Mouse (Mus musculus): Measurements from ENCODE around the gene Actl11. TPM values are rescaled to one million over a fixed set of nuclear protein-coding genes. Genes with fewer than 3 reads are reported as not detected.

Actl11 gene
- polyA plus RNA-seq, 1 experiment = not detected

DNA sequence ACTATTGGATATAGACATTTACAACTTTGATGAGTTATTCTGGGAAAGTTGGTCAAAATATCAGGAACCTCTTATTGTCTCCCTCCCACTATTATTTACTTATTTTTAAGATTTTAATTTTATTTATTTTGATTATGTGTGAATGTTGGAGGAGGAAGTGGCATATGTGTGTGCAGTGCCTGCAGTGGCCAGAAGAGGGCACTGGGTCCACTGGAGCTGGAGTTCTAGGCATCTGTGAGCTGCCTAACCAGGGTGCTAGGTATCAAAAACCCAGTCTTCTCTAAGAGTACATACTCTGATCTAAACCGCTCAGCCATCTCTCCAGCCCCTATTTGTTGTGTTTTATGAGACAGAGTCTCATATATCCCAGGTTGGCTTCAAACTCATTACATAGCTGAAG lies 37.2 kb upstream of the Actl11 start:
- Histone ChIP-seq H3K4me3 (ENCODE audit: insufficient read depth, poor library complexity, severe bottlenecking) (no peak overlapping the region), H3K79me2 (ENCODE audit: control insufficient read depth, insufficient read depth) (no peaks in the 10 kb centered on the region), H3ac (ENCODE audit: control insufficient read depth, insufficient read length, low read depth) (no peak overlapping the region), H3K36me3 (ENCODE audit: control insufficient read depth, insufficient read depth) (no peaks in the 10 kb centered on the region), H3K27me3 (ENCODE audit: control insufficient read depth, insufficient read depth, insufficient read length) (no peaks in the 10 kb centered on the region), H3K79me3 (ENCODE audit: low read depth) (no peaks in the 10 kb centered on the region)
- no peak for TF ChIP-seq MYOD1 (IDR thresholded peaks at IDR 0.05; ENCODE audit: control insufficient read depth, insufficient read length, low read depth)
- TF ChIP-seq USF1 (IDR thresholded peaks at IDR 0.05; ENCODE audit: low read depth) = no peak
- no peak for TF ChIP-seq MYOG (IDR thresholded peaks at IDR 0.05; ENCODE audit: control insufficient read depth, extremely low read depth, insufficient read length)
- TF ChIP-seq CEBPB (IDR thresholded peaks at IDR 0.05; ENCODE audit: low read depth) = no peak
- TF ChIP-seq FOSL1 (IDR thresholded peaks at IDR 0.05; ENCODE audit: insufficient read depth, low read length, poor library complexity, severe bottlenecking) = no peak
- TF ChIP-seq CTCF (IDR thresholded peaks at IDR 0.05; ENCODE audit: control insufficient read depth, insufficient read depth, insufficient read length) = no peak
- no peak for TF ChIP-seq MAX (IDR thresholded peaks at IDR 0.05)

DNA sequence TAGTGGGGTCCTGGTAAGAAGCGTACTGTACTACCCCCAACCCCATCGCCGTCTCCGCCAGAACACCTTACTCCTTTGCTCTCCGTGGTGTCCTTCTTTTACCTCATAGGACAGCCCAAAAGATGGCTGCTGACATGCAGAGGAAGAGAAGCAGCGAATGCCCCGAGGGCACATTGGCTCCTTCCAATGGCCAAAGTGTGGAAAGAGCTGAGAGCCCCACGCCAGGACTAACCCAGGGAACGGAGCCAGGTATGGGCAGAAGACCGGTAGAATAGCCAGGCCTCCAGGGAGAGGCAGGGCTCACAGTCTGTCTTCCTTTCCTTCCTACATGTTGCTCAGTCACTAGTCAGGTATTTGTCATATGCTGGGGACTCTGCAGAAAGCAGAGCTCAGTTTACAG lies 29.7 kb upstream of the Actl11 start:
- Histone ChIP-seq H3K79me2 (ENCODE audit: control insufficient read depth, insufficient read depth) (no peaks in the 10 kb centered on the region), H3K4me3 (ENCODE audit: insufficient read depth, poor library complexity, severe bottlenecking) (no peak overlapping the region), H3K36me3 (ENCODE audit: control insufficient read depth, insufficient read depth) (no peaks in the 10 kb centered on the region), H3K79me3 (ENCODE audit: low read depth) (no peaks in the 10 kb centered on the region), H3K27me3 (ENCODE audit: control insufficient read depth, insufficient read depth, insufficient read length) (no peaks in the 10 kb centered on the region), H3ac (ENCODE audit: control insufficient read depth, insufficient read length, low read depth) (no peak overlapping the region)
- TF ChIP-seq MYOG (IDR thresholded peaks at IDR 0.05; ENCODE audit: control insufficient read depth, extremely low read depth, insufficient read length) (no peak), MYOD1 (IDR thresholded peaks at IDR 0.05; ENCODE audit: control insufficient read depth, insufficient read length, low read depth) (no peak), CTCF (IDR thresholded peaks at IDR 0.05; ENCODE audit: control insufficient read depth, insufficient read depth, insufficient read length) (no peak), USF1 (IDR thresholded peaks at IDR 0.05; ENCODE audit: low read depth) (no peak), FOSL1 (IDR thresholded peaks at IDR 0.05; ENCODE audit: insufficient read depth, low read length, poor library complexity, severe bottlenecking) (no peak), MAX (IDR thresholded peaks at IDR 0.05) (no peak)

DNA sequence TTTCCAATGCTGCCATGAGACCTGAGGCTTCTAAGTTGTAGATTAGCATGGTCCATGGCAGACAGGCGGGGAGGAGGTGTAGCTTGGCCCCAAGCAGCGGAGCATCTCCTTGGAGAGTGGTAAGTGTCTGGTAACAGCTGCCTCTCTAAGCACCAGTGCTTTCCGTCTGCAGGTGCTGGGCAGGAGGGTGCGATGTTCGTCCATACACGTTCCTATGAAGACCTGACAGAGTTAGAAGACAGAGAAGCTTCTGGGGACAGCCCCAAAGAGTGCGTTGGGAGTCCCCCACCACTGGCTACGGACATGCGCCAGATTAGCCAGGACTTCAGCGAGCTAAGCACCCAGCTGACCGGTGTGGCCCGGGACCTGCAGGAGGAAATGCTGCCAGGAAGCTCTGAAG lies 28.4 kb upstream of the Actl11 start:
- H3ac ChIP-seq (ENCODE audit: control insufficient read depth, insufficient read length, low read depth) = no peak overlapping the region
- TF ChIP-seq MYOD1 (IDR thresholded peaks at IDR 0.05; ENCODE audit: control insufficient read depth, insufficient read length, low read depth) (no peak), USF1 (IDR thresholded peaks at IDR 0.05; ENCODE audit: low read depth) (no peak), MYOG (IDR thresholded peaks at IDR 0.05; ENCODE audit: control insufficient read depth, extremely low read depth, insufficient read length) (no peak), CEBPB (IDR thresholded peaks at IDR 0.05; ENCODE audit: low read depth) (no peak), FOSL1 (IDR thresholded peaks at IDR 0.05; ENCODE audit: insufficient read depth, low read length, poor library complexity, severe bottlenecking) (no peak), MAX (IDR thresholded peaks at IDR 0.05) (no peak)
- H3K79me3 ChIP-seq (ENCODE audit: low read depth) = no peaks in the 10 kb centered on the region
- H3K27me3 ChIP-seq (ENCODE audit: control insufficient read depth, insufficient read depth, insufficient read length) = no peaks in the 10 kb centered on the region
- H3K79me2 ChIP-seq (ENCODE audit: control insufficient read depth, insufficient read depth) = no peaks in the 10 kb centered on the region
- H3K4me3 ChIP-seq (ENCODE audit: insufficient read depth, poor library complexity, severe bottlenecking) = no peak overlapping the region
- H3K36me3 ChIP-seq (ENCODE audit: control insufficient read depth, insufficient read depth) = no peaks in the 10 kb centered on the region

GRCm38 (mm10) chr9:107900840-107901626 lies 27.2 kb upstream of the Actl11 start:
- no peaks in the 10 kb centered on the region for H3K79me2 ChIP-seq (ENCODE audit: control insufficient read depth, insufficient read depth)
- TF ChIP-seq MYOD1 (IDR thresholded peaks at IDR 0.05; ENCODE audit: control insufficient read depth, insufficient read length, low read depth) = no peak
- TF ChIP-seq MAX (IDR thresholded peaks at IDR 0.05) = no peak
- no peak for TF ChIP-seq MYOG (IDR thresholded peaks at IDR 0.05; ENCODE audit: control insufficient read depth, extremely low read depth, insufficient read length)
- no peak for TF ChIP-seq FOSL1 (IDR thresholded peaks at IDR 0.05; ENCODE audit: insufficient read depth, low read length, poor library complexity, severe bottlenecking)
- TF ChIP-seq CEBPB (IDR thresholded peaks at IDR 0.05; ENCODE audit: low read depth) = no peak
- TF ChIP-seq USF1 (IDR thresholded peaks at IDR 0.05; ENCODE audit: low read depth) = no peak
- TF ChIP-seq CTCF (IDR thresholded peaks at IDR 0.05; ENCODE audit: control insufficient read depth, insufficient read depth, insufficient read length) = no peak
- no peak overlapping the region for H3ac ChIP-seq (ENCODE audit: control insufficient read depth, insufficient read length, low read depth)
- no peaks in the 10 kb centered on the region for H3K27me3 ChIP-seq (ENCODE audit: control insufficient read depth, insufficient read depth, insufficient read length)
- no peaks in the 10 kb centered on the region for H3K79me3 ChIP-seq (ENCODE audit: low read depth)
- no peak overlapping the region for H3K4me3 ChIP-seq (ENCODE audit: insufficient read depth, poor library complexity, severe bottlenecking)
- no peaks in the 10 kb centered on the region for H3K36me3 ChIP-seq (ENCODE audit: control insufficient read depth, insufficient read depth)

DNA sequence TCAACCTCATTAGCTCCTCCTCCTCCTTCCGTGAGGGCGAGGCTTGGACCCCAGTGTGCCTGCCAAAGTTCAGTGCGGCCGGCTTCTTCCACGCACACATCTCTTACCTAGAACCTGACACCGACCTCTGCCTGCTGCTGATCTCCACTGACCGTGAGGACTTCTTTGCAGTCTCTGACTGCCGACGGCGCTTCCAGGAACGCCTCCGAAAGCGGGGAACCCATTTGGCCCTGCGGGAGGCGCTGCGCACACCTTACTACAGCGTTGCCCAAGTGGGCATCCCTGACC lies 26.7 kb upstream of the Actl11 start:
- Histone ChIP-seq H3K79me3 (ENCODE audit: low read depth) (no peaks in the 10 kb centered on the region), H3K79me2 (ENCODE audit: control insufficient read depth, insufficient read depth) (no peaks in the 10 kb centered on the region), H3K36me3 (ENCODE audit: control insufficient read depth, insufficient read depth) (no peaks in the 10 kb centered on the region), H3K4me3 (ENCODE audit: insufficient read depth, poor library complexity, severe bottlenecking) (no peak overlapping the region), H3K27me3 (ENCODE audit: control insufficient read depth, insufficient read depth, insufficient read length) (no peaks in the 10 kb centered on the region), H3ac (ENCODE audit: control insufficient read depth, insufficient read length, low read depth) (no peak overlapping the region)
- TF ChIP-seq USF1 (IDR thresholded peaks at IDR 0.05; ENCODE audit: low read depth) (no peak), MYOD1 (IDR thresholded peaks at IDR 0.05; ENCODE audit: control insufficient read depth, insufficient read length, low read depth) (no peak), CEBPB (IDR thresholded peaks at IDR 0.05; ENCODE audit: low read depth) (no peak), FOSL1 (IDR thresholded peaks at IDR 0.05; ENCODE audit: insufficient read depth, low read length, poor library complexity, severe bottlenecking) (no peak), MYOG (IDR thresholded peaks at IDR 0.05; ENCODE audit: control insufficient read depth, extremely low read depth, insufficient read length) (no peak)

GRCm38 (mm10) chr9:107904726-107905125 lies 23.5 kb upstream of the Actl11 start:
- Histone ChIP-seq H3K79me3 (ENCODE audit: low read depth) (no peaks in the 10 kb centered on the region), H3K79me2 (ENCODE audit: control insufficient read depth, insufficient read depth) (no peaks in the 10 kb centered on the region), H3K27me3 (ENCODE audit: control insufficient read depth, insufficient read depth, insufficient read length) (no peaks in the 10 kb centered on the region), H3K4me3 (ENCODE audit: insufficient read depth, poor library complexity, severe bottlenecking) (no peak overlapping the region), H3ac (ENCODE audit: control insufficient read depth, insufficient read length, low read depth) (no peak overlapping the region), H3K36me3 (ENCODE audit: control insufficient read depth, insufficient read depth) (no peaks in the 10 kb centered on the region)
- TF ChIP-seq CEBPB (IDR thresholded peaks at IDR 0.05; ENCODE audit: low read depth) (no peak), MAX (IDR thresholded peaks at IDR 0.05) (no peak), USF1 (IDR thresholded peaks at IDR 0.05; ENCODE audit: low read depth) (no peak), MYOG (IDR thresholded peaks at IDR 0.05; ENCODE audit: control insufficient read depth, extremely low read depth, insufficient read length) (no peak), MYOD1 (IDR thresholded peaks at IDR 0.05; ENCODE audit: control insufficient read depth, insufficient read length, low read depth) (no peak), CTCF (IDR thresholded peaks at IDR 0.05; ENCODE audit: control insufficient read depth, insufficient read depth, insufficient read length) (peak; percentile 91), FOSL1 (IDR thresholded peaks at IDR 0.05; ENCODE audit: insufficient read depth, low read length, poor library complexity, severe bottlenecking) (no peak)
